Mouse (Mus musculus): Measurements from ENCODE around the gene Ilk.
"Not testable (repeated sequence)": the region's sequence is repeated elsewhere in the genome, so short reads cannot be mapped to it uniquely, and the experiment has no call there.

The Ilk gene

DNA sequence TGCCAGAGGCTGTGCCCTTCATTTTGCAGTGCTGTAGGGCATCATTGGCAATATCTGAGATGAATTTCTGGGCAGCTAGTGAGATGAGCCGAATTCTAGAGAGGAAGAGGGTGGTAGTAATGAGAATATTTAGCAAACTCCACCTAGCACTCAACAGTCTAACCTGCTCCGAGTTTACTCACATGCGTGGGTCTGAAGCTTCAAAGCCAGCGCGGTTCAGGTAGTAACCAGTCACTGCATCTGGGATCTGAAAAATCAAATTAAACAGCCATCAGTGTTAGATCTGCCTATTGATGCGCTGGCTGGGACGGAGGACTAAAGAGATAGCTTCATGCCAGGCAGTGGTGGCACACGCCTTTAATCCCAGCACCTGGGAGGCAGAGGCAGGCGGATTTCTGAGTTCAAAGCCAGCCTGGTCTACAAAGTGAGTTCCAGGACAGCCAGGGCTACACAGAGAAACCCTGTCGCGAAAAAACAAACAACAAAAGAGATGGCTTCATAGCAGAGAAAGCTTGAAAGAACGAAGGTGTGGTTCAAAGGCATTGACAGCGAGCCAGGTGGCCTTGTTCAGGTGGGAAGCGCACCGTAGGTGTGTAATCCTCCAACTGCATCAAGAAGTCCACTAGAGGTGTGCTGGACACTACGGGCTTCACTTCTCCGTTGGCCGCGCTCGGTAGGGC is 7.0 kb downstream of the Ilk start:
- not testable (repeated sequence) for DNase-seq (ENCODE audit: low read depth, low spot score)

DNA sequence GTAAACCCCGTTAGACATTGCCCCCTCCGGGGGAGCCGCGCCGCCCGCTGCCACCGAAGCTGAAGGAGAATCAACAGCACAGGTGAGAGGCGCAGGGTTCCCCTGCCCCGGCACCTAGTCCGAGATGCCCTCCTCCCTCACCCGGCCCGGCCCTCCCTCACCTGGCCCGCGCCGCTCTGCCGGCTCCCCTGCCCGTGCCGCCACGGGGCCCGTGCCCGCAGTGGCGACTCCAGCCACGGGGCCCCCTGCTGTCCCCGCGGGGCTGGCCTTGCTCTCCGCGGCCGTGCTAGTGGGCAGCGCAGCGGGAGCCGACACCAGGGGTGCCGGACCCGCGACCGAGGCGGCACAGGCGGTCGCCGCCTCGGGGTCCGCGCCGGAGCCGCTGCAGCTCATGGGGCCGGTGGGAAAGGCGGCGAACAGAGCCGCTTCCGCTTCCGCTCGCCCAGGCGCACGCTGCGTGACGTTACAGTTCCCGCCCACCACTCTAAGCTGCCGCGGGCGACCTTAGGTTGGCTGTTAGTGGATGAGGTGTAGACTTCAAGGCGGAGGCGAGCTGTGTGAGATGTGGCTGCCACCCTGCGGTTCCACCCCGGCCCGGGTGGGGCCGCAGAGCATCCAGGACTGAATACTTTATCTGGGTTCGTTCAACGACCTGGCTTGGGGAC is 7.7 kb downstream of the Ilk start, which contains the start of gene Taf10:
Gene Taf10 (minus strand): TSS at position 436 of the 665 bp plus-strand sequence.
- DNase-seq (ENCODE audit: low read depth, low spot score): peak; percentile 95

DNA sequence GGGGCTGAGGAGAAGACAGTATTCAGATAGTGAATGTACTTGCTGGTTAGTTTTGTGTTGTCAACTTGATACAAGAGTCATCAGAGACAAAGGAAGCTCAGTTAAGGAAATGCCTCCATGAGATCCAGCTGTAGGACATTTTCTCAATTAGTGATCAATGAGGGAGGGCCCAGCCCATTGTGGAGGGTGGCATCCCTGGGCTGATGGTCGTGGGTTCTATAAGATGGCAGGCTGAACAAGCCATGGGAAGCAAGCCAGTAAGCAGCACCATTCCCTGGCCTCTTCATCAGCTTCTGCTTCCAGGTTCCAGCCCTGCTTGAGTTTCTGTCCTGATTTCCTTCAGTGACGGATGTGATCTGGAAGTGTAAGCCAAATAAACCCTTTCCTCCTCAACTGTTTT is 11.4 kb downstream of the Ilk start:
- no peak for DNase-seq (ENCODE audit: low read depth, low spot score)

DNA sequence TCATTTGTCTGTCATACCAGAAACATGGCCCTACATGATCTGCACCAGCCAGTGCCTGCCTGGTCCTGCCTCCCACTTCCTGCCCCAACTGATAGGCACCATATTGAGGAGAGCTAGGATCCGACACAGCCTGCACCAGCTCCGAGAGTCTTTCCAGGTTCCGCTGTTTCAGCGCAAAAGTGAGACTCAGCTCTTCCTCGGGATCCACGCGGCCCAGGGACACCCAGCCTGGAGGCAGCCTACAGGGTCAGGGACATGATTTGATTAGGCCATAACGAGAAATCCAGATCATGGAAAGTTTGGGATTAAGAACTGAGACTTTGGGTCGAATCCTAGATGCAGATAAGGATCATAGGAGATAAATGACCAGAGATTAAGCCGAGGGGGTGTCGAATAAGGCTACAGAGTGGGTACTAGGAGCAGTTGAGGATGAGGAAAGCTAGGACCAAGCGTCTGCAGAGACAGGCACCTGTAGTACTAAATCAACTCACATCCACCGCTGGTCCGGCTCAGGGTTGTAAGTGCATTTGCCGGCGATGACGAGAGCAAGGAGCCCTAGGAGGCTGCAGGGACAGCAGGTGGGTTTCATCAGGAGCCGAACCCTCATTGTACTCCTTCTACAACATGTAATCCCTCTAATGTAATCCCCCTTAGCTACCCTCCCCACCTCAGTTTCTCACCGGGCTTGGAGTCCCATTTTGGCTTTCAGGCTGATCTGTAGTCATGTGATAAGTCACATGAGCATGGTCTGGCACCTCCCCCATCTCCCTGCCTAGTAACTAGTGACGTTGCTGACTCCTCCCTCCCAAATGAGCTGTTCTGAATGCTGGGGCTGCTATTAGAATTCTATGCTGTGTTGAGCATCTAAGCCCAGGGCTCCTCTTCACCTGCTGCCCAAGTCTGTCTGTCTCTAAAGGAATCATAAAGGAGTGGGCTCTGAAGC is 15.4 kb downstream of the Ilk start, which contains the start of gene Tpp1:
Gene Tpp1 (minus strand): TSS at position 745 of the 943 bp plus-strand sequence.
- peak; percentile 93 for DNase-seq (ENCODE audit: low read depth, low spot score)

DNA sequence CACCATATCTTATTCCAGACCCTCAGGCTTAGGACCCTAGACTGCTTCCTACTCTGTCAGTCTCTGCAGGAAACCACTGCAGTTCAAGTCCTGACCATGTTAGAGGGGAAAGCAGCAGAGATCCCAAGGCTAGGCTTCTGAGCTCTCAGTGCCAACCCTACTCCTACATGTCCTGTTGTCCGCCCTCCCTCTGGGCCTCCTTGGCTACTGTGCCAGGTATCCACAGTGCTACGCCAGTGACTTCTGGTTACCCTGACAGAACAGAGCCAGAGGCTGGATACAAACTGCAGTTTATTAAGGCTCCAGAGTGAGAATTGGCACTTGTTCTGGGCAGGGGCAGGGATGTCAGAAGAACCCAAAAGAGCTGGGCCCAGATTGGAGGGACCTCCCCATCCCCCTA is 16.3 kb downstream of the Ilk start:
- no peak for DNase-seq (ENCODE audit: low read depth, low spot score)

DNA sequence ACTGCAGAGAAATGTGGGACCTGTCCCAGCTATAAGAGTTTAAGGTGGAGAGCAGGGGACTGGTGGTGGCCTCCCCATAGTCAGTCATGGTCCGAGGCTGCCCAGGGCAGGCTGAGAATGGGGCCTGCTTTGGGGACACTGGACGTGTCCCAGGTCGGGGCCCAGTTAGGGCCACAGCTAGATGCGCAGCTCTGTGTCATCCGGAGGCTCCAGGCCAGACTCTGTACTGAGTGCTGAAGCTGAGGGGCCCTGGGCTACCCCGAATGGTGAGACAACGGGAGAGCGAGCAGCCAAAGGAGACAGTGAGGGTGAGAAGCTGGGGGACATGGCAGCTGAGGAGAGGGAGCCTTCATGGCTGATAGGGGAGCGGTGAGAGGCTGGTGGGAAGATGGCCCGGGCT is 16.9 kb downstream of the Ilk start:
- no peak for DNase-seq (ENCODE audit: low read depth, low spot score)

DNA sequence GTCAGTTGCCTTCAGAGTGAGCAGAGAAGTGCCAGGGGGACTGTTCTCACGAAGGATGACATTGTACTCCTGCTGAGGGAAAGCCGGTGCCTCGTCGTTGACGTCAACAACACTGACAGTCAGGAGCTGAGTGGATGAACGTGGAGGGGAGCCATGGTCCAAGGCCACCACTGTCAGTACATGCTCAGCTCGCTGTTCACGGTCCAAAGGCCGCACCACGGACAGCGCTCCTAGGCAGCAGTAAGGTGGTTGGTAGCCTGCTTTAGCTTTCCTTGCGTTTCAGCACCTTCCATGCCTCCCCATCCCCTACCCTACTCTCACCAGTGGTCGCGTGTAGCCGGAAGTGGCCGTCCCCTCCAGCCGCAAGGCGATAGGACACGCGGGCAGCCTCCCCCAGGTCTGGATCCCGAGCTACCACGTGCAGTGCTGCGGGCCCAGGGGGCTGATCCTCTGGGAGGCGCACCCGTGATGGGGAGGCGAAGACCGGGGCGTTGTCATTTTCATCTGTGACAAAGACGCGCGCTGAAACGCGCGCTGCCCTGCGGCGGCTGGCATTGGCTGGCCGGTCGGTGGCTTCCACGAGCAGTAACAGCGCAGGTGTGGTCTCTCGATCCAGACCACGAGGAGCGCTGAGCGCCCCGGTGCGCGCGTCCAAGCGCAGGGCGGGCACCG is 25.6 kb downstream of the Ilk start:
- peak; percentile 58 for DNase-seq (ENCODE audit: low read depth, low spot score)

DNA sequence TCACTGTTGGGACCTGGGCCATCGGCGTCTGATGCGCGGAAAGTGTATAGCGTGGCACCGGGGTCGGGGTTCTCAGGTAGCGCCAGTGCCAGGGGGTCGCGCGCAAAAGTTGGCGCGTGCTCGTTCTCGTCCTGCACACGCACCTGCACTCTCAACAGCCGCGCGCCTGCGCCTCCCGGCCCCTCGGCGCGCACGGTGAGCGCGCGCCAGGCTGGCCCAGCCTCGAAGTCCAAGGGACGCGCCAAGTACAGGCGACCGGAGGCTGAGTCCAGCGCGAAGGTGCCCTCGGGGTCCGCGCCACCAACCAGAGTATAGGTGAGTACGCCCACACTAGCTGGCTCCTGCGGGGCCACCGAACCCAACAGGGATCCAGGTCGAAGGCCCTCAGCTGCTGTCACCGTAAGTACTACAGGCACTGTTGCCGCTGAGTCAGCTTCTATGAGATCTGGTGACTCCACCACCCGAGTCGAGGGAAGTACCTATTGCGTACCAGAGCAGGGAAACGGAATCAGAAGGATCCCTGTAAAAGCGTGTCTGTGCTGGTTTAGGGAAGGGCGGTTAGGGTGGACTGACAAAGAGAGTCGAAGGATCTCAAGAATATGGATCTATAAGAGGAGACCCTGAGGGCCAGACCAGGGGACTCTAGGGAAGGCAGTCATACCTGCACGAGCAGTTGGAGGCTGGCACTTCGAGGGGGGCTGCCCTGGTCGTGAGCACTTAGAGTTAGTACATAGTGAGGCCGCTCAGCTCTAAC is 26.3 kb downstream of the Ilk start:
- DNase-seq (ENCODE audit: low read depth, low spot score): no peak

DNA sequence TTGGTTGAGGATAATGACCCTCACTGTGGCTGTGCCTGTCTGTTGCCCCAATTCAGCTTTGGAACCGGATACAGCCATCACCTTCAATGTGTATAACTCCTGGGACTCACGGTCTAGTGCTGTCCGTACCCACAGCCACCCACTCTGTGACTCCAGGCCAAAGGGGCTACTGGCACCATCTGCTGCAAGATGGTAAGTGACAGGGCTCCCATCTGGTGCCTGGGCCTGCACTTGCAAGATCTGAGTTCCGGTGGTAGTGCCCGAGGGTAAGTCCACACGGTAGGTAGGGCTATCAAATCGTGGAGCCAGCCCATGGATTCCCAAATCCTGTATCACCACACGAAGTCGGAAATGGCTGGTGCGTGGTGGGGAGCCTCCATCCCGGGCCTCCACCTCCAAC is 27.9 kb downstream of the Ilk start:
- DNase-seq (ENCODE audit: low read depth, low spot score): no peak

DNA sequence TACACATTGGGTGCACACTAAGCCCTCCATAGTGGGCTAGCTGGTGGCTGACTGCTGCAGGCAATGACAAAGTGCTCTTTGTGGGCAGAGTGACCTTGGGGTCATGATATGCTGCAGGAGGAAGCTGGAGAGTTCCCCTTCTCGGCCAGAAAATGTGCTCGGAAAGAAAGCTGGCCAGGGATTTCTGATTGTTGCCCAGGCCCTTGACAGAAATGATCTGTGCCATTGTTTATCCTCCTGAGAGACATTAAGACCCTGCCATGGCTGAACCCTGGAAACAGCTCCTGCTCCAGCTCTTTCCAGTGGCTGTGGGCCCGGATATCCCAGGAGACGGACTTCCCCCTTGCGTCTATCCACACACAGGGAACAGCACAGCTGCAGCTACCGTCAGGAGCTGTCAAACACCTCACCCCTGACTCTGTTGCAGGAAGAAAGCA is 31.4 kb downstream of the Ilk start:
- no peak for DNase-seq (ENCODE audit: low read depth, low spot score)

DNA sequence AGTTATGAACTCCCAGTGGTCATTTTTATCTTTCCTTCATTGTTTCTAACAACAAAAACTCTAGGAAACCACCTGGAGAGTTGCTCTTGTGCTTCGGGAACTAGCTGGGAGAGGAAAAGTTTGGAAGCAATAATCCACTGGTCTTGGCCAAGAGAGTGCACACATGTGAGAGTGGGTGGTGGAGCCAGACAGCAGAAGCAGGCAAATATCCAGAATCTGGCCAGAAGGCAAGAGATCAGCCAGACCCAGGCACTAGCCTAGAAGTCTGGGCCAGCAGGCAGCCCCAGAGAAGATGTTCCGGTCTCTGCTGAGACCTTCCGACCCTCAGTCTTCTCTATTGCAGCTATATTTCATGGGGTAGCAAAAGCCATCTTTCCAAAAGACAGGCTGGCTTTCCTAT is 33.6 kb downstream of the Ilk start:
- no peak for DNase-seq (ENCODE audit: low read depth, low spot score)

DNA sequence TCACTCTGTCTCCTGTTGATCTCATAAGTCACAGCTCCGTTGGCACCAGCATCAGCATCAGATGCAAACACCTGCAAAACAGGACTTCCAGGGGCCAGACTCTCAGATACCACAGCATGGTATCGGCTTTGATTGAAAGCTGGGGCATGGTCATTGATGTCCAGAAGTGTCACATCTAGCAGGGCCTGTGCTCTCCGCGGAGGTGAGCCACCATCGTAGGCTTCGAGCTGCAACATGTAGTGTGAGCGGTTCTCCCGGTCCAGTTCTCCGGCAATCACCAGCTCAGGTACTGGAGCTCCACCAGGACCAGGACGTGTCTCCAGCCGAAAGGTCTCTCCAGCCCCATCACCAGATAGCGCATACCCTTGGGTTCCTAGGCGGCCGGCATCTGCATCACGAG is 35.9 kb downstream of the Ilk start:
- DNase-seq (ENCODE audit: low read depth, low spot score): no peak

DNA sequence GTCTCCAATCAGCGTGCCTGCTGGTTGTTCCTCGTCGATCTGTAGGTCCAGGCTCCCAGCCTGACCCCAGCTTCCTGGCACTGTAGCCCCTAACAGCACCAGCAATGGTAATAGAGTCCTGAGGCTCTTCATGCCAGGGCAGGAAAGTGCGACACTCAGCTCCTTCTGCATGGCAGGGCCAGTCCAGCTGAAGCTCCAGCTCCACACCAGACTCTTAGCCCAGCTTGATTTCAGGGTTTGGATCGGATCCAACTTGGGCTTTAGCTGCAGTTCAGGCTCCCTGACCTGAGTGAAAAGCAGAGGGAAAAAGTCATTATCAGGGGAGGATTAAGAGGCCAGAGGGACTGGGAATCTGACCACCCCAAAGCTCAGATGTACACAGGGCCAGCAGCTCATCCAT is 36.6 kb downstream of the Ilk start:
- DNase-seq (ENCODE audit: low read depth, low spot score): no peak

DNA sequence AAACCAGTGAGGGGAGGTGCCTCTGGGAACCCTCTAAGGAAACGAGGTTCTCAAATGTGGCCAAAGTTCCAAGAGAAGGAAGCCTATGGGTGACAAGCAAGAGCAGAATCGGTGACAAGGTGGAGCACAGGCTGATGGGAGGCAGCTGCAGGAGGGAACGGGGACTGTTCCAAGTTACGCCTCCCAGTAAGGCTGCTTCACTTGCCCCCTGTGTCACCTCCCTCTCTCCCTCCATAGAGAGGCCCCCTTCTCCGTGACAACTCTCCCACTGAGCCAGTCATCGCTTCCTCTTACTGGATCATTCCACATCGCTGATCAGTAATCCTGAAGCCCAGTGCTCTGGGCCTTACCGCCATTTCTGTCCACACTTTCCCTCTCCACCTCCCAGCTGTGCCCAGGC is 38.3 kb downstream of the Ilk start:
- DNase-seq (ENCODE audit: low read depth, low spot score): no peak

DNA sequence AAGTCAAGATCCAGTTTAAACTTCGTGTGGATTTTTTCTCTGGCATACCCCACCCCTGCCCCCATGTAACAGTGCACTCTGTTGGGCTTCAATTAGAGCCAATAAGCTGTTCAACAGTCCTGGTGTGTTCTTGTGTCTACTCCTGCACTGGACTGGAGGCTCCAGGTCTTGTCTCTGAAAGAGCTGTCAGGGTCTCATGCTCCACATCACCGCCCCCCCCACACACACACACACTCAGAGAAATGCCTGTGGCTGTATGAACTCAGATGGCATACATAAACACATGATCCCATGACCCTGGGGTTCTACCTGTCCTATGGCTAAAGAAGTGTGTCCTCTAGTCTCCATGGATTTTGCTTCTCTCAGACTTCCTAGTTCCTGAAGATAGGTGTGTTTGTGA is 39.6 kb downstream of the Ilk start:
- no peak for DNase-seq (ENCODE audit: low read depth, low spot score)

DNA sequence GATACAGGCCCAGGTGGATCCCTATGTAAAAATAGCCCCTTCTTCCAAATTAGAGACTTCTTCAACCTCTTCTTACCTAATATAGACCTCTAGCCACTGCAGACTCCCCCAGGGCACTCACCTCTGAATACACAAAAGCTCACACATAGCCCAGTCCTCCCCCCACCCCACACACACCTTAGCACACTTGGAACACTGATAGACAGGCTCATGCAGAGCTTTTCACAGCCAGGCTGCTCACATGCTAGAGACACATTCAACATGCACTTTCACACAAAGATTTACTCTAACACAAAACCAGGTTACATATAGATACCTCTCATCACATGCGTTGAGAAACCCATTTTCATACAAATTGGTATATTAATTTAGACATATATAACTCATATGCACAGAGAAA is 40.9 kb downstream of the Ilk start:
- DNase-seq (ENCODE audit: low read depth, low spot score): no peak

DNA sequence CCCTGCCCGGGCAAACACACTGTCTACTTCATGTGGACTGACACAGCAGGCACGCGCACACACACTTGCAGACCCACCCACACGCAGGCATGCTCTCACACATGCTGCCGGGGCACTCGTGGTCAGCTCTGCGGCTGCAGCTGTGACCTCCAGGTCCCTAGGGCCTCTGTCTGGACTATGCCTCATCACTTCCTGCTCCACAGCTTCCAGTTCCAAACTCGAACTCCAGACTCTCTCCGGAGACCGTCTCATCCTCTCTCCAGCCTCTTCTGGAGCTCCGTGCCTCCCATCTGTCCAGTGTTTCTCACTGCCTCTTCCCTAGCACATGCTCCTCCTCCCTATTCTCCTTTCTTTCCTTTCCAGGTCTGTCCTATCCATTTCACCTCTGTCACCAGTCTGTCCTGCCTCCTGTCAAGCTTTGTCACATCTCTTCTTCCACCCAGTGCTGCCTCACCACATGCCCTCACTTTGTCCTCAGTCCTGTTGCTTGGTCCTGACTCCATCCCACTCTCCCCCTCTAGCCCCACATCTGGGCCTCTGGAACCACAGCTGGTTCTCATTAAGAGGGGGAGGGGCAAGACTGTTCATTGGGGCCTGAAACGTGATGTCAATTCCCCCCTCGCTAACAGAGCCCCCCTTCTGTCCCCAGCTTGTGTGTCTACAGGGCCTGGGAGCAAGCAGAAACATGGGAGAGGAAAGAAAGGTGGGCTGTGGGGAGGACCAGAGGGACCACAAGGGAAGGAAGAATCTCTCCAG is 41.6 kb downstream of the Ilk start:
- no peak for DNase-seq (ENCODE audit: low read depth, low spot score)

DNA sequence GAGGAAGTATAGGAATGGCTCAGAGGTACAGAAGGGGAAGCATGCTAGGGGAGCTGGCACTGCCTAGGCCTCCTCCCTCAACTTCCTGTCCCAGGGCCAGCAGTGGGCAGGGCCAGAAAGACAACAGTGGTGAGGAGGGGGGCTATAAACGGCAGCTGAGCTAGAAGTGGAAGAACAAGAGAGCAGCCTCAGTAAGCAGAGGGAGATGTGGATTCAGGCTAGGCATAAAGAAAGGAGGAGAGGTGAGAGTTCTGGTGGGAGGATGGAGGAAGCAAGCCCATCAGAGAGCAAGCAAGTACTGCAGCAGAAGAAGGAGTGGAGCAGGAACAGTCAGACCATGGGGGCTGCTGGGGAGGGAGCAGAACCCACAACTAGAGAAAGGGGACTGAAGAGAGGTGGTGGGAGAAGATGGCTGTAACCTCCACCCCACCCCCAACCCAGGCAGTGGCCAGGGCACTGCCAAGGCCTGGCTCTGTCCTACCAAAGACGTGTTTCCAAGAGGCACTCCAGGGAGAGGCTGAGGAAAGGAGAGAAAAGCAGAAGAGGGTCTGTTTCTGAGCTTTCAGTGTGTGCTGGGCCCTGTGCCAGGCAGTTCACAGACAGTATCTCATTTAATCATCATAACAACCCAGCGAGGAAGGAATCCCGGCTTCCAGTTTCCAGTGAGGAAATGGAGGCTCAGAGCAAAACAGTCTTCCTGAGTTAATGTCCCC is 42.3 kb downstream of the Ilk start:
- no peak for DNase-seq (ENCODE audit: low read depth, low spot score)

DNA sequence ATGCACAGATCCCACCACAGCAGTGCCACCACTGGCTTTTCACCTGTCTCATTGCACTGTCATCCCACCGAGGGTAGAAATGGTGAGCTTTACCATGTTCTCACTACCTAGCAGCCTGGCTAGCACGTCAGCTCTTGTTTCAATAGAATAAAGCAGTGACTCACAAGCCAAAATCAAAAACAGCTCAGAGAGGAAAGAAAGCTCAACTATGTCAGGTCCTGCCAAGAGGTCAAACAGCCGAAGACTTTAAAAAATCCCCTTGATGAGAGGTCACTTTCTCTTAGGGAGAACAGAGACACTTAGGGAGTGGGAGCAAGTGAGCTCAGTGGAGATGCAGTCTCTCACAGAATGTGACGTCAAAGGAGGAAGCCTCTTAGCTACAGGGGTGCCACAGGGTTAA is 47.5 kb downstream of the Ilk start:
- DNase-seq (ENCODE audit: low read depth, low spot score): no peak

DNA sequence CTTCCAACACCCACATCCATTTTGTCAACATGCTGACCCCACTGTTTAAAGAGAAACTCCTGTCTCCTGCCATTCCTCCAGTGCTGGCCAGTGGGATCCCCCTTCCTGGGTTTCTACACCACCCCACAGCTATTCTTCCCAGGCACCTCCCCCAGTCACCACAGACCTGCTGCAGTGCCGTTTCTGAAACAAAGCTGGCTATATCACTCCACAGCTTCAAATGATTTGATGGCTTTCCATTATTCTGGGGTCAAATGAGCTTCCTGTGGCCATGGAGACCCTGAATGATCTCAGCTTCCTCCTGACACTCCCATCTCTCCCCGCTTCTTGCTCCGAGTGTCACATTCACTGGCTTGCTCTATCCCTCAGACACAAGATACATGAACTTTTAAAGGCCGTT is 48.2 kb downstream of the Ilk start:
- DNase-seq (ENCODE audit: low read depth, low spot score): no peak
